Mouse (Mus musculus) limb, embryonic 14.5 days (tissue): ENCODE measurements around the gene Glt28d2. TPM values are rescaled to one million over a fixed set of nuclear protein-coding genes. Genes with fewer than 3 reads are reported as not detected.

ENCODE experiments used
- ATAC-seq: fragments of 200-750 bp; cut with Nextera tagmentation; 2 replicates; pipeline ENCODE4 v1.8.0; 2017; ENCODE audit warnings: low read depth, moderate number of reproducible peaks, moderate TSS enrichment; ENCODE audit not compliant: low FRiP score
- DNase-seq: peaks from one replicate; pipeline ENCODE4 v3.0.0-alpha.2; 2015; ENCODE audit warnings: low spot score
- H3K27ac ChIP-seq: fragments of 300-500 bp; sonication (generic); replicated peaks from 2 replicates; pipeline ENCODE4 v1.5.1; 2014; ENCODE audit warnings: low read depth, mild to moderate bottlenecking, low read length, moderate library complexity, mixed read lengths
- H3K27me3 ChIP-seq: fragments of 300-500 bp; sonication (generic); 2 replicates; pipeline ENCODE4 v1.6.1; 2014; ENCODE audit warnings: low read length, mixed read lengths; ENCODE audit not compliant: control insufficient read depth, insufficient read depth
- H3K36me3 ChIP-seq: fragments of 300-500 bp; sonication (generic); 2 replicates; pipeline ENCODE4 v1.6.1; 2014; ENCODE audit warnings: mild to moderate bottlenecking, low read length, moderate library complexity, mixed read lengths; ENCODE audit not compliant: control insufficient read depth, insufficient read depth
- H3K4me1 ChIP-seq: fragments of 300-500 bp; sonication (generic); 2 replicates; pipeline ENCODE4 v1.6.1; 2014; ENCODE audit warnings: antibody characterized with exemption, low read length, mixed read lengths; ENCODE audit not compliant: control insufficient read depth, insufficient read depth
- H3K4me2 ChIP-seq: fragments of 300-500 bp; sonication (generic); replicated peaks from 2 replicates; pipeline ENCODE4 v1.6.1; 2014; ENCODE audit warnings: low read depth, mild to moderate bottlenecking, low read length, moderate library complexity; ENCODE audit not compliant: severe bottlenecking
- H3K4me3 ChIP-seq: fragments of 300-500 bp; sonication (generic); replicated peaks from 2 replicates; pipeline ENCODE4 v1.5.1; 2014; ENCODE audit warnings: low read length
- H3K9ac ChIP-seq: fragments of 300-500 bp; sonication (generic); 2 replicates; pipeline ENCODE4 v1.6.1; 2014; ENCODE audit warnings: mild to moderate bottlenecking, low read depth, low read length, moderate library complexity; ENCODE audit not compliant: severe bottlenecking
- H3K9me3 ChIP-seq: fragments of 300-500 bp; sonication (generic); 2 replicates; pipeline ENCODE4 v1.6.1; 2016; ENCODE audit warnings: low read length; ENCODE audit not compliant: control insufficient read depth
- POLR2A ChIP-seq: fragments of 200-500 bp; IDR thresholded peaks from 2 replicates; pipeline ENCODE4 v1.8.0; 2012; ENCODE audit warnings: inconsistent platforms, mild to moderate bottlenecking, moderate library complexity, borderline replicate concordance; ENCODE audit not compliant: insufficient read depth, insufficient read length; ENCODE audit errors: extremely low read depth
- WGBS: fragments of 180-500 bp; shearing (Covaris S2); extraction: QIAGEN DNeasy Blood & Tissue Kit; methylation state at CpG from one replicate; pipeline ENCODE4 v1.1.7; 2014; 5-methylcytosine and 5-hydroxymethylcytosine counted together
- polyA plus RNA-seq, 2 experiments: library from polyadenylated mRNA; depleted of rRNA in 1 of 2; stranded (reverse) in 1 of 2; unstranded in 1 of 2; fragments of >200 nt; fragmentation: Nextera tagmentation in 1 of 2; extraction: Ambion mirVana in 1 of 2; gene quantifications; 2 replicates each; pipeline versions ENCODE4 v1.2.1 to v1.2.3; 2012 to 2014

The Glt28d2 gene
- polyA plus RNA-seq (2012; rRNA removed), result 0.89 and 1.1 TPM in 2 replicates
- polyA plus RNA-seq (2014; fragmentation: Nextera tagmentation; extraction: Ambion mirVana), result 2.4 and 3.2 TPM in 2 replicates

DNA sequence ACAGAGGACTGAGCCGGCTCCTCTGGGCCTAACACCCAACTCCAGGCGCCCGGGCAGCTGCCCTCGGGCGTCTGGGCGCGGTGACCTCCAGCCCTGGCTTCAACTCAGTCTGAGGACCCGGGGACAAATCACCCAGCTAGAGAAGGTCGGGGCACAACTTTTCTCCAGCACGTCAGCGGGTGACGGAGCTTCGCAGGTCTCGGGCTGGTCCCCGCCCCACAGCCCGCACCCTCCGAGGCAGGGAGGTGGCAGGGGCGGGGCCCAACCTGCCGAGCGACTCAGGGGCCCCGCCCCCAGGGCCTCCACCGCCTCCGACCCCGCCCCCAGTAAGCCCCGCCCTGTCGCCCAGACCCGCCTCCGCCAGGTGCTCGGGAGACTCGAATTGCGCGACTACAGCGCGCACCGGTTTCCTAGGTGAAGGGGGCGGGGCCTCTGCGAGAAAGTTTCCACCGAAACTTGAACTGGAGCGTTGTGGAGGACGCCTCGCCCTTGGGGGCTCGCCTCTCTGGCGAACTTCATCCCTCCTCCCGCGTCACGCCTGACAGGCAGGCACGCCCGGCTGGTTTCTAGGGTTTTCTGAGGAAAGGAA lies at the start of gene Glt28d2, which contains the start of gene Gm37240:
Gene Glt28d2, minus strand, starts transcription at position 278 of the 589 bp plus-strand sequence.
Gene Gm37240, minus strand, starts transcription at position 280 of the 589 bp plus-strand sequence.
- peak; percentile 93 for ATAC-seq
- Histone ChIP-seq H3K27me3 (no peaks in the 10 kb centered on the region), H3K4me2 (peak within 1 kb of the TSS; percentile 88), H3K9ac (peak within 1 kb of the TSS; percentile 61), H3K36me3 (no peaks in the 10 kb centered on the region), H3K9me3 (no peaks in the 10 kb centered on the region), H3K4me3 (peak within 1 kb of the TSS; percentile 59), H3K27ac (0 out of 2 replicates have a peak within 1 kb of the TSS, but pooled peaks have one; percentile 43), H3K4me1 (peaks cover 9% of the 10 kb centered on the region; the same call in 1 of the 2 replicates)
- WGBS, result under 1% methylated on average over 37 of the region's 48 CpGs
- TF ChIP-seq POLR2A, result 0 out of 2 replicates have a peak, but pooled peaks have one; percentile 18
- peak; percentile 89 for DNase-seq

DNA sequence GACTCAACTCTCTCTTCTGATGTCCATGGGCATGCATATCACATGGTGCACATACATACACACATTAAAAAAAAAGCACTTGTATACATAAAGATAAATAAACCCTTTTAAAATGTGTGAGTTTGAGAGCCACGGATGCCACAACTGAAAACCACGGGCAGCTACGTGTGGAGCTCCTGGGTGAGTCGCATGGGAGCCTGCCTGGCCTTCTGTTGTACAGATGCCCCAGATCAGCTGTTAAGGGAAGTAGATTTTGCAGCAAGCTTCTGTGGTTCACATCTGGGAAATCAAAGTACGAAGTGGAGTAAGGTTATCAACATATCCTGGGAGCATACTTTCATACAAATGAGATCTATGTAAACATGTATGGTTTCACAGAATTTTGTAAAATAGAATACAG lies 46.3 kb upstream of the Glt28d2 start:
- Histone ChIP-seq H3K9ac (no peak overlapping the region), H3K4me1 (no peaks in the 10 kb centered on the region), H3K27me3 (no peaks in the 10 kb centered on the region), H3K4me2 (no peak overlapping the region), H3K9me3 (no peaks in the 10 kb centered on the region), H3K36me3 (no peaks in the 10 kb centered on the region), H3K27ac (no peak overlapping the region), H3K4me3 (no peak overlapping the region)
- ATAC-seq (no peak), DNase-seq (no peak)
- 83% methylated on average over 5 of the region's 5 CpGs for WGBS
- no peak for TF ChIP-seq POLR2A

DNA sequence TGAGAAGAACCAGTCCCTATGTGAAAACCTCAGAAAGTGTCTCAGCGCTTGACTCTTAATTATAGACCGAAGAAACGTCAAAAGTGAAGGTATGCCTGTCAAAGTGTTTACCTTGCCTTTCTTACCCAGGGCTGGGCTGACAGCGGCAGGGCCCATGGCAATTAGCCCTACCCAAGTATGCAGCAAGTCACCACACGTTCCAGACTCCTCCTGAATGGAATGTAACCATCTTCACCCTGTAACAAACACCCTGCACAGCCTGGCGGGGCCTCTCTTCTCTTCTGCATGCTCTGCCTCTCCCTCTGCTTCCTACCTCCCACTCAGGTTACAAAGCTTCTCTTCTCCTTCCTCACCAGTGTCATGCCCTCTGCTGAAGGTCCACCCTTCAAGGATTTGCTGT lies 44.5 kb upstream of the Glt28d2 start:
- DNase-seq (peak; percentile 54), ATAC-seq (no peak)
- TF ChIP-seq POLR2A, result no peak
- Histone ChIP-seq H3K4me2 (no peak overlapping the region), H3K9me3 (no peaks in the 10 kb centered on the region), H3K36me3 (no peaks in the 10 kb centered on the region), H3K4me1 (no peaks in the 10 kb centered on the region), H3K27me3 (no peaks in the 10 kb centered on the region), H3K9ac (no peak overlapping the region), H3K4me3 (no peak overlapping the region), H3K27ac (no peak overlapping the region)
- 74% methylated on average over 6 of the region's 6 CpGs for WGBS

DNA sequence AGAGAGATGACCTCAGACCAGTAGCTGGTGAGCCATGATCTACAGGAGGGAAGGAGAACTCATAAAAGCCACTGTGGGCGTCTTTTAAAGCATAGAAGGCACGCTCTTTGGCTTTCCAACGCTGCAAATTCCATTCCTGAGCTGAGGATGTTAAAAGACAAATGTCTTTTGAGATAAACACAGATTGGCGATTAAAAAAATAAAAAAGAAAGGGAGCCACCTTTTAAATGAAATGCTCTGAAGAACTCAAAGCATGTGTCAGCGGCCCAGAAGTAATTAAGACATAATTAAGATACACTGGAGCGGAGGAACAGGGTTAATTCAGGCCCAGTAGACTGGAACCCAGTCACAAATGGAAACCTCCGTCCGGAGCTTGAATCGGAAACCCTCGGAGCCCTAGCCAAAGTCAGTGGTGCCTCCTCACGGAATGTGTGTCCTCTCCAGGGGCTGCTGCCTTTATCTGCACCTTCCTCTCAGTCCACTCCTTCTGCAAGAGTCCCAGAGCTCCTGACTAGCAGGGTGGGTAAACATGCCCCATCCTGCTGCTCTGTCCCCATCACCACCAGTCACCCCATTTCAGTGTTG lies 43.4 kb upstream of the Glt28d2 start:
- no peaks in the 10 kb centered on the region for H3K4me1 ChIP-seq
- ATAC-seq (no peak), DNase-seq (no peak)
- no peak overlapping the region for H3K4me2 ChIP-seq
- no peaks in the 10 kb centered on the region for H3K36me3 ChIP-seq
- no peak overlapping the region for H3K4me3 ChIP-seq
- no peak overlapping the region for H3K27ac ChIP-seq
- no peaks in the 10 kb centered on the region for H3K27me3 ChIP-seq
- H3K9me3 ChIP-seq, result no peaks in the 10 kb centered on the region
- WGBS, result 79% methylated on average over 11 of the region's 11 CpGs
- H3K9ac ChIP-seq, result no peak overlapping the region
- TF ChIP-seq POLR2A, result no peak

DNA sequence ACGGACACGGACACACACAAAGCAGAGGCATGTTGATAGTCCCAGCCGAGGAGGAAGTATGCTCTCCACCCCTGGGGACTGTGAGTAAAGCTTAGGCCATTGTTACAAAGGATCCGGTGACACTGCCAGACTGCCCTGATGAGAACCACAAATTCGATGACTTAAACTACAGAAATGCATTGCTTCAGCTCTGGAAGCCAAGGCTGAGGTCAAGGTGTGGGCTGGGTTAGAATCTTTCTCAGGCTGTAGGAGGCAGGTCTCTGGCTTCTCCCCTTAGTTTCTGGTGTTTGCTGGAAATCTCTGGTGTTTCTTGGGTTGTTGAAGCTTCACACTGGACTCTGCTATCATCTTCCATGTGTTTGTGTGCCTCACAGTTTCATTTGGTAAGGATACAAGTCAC lies 42.4 kb upstream of the Glt28d2 start:
- H3K9me3 ChIP-seq, result no peaks in the 10 kb centered on the region
- ATAC-seq (no peak), DNase-seq (no peak)
- no peak overlapping the region for H3K4me3 ChIP-seq
- no peak for TF ChIP-seq POLR2A
- H3K4me2 ChIP-seq, result no peak overlapping the region
- H3K27ac ChIP-seq, result no peak overlapping the region
- H3K9ac ChIP-seq, result no peak overlapping the region
- H3K4me1 ChIP-seq, result no peaks in the 10 kb centered on the region
- H3K36me3 ChIP-seq, result no peaks in the 10 kb centered on the region
- WGBS, result 87% methylated on average over 5 of the region's 5 CpGs
- no peaks in the 10 kb centered on the region for H3K27me3 ChIP-seq
